Mouse (Mus musculus) embryonic facial prominence, embryonic 13.5 days (tissue): ENCODE measurements at regions not wholly inside any gene's neighbourhood (a gene's known extent, or its start where the extent isn't known, plus 50 kb on each side); places are given as distances from the start of the nearest gene placed in this dataset.
"Not testable (repeated sequence)": the region's sequence is repeated elsewhere in the genome, so short reads cannot be mapped to it uniquely, and the experiment has no call there.

ENCODE experiments used
- ATAC-seq: fragments of 200-750 bp; cut with Nextera tagmentation; 2 replicates; pipeline ENCODE4 v1.8.0; 2017; ENCODE audit warnings: low read depth; ENCODE audit not compliant: insufficient number of reproducible peaks, insufficient read depth, low FRiP score, low TSS enrichment
- H3K27ac ChIP-seq: fragments of 300-500 bp; sonication (generic); 2 replicates; pipeline ENCODE4 v1.5.1; 2015; ENCODE audit warnings: moderate library complexity, mild to moderate bottlenecking, inconsistent platforms
- H3K27me3 ChIP-seq: fragments of 300-500 bp; sonication (generic); 2 replicates; pipeline ENCODE4 v1.6.1; 2015; ENCODE audit warnings: mild to moderate bottlenecking, inconsistent platforms
- H3K36me3 ChIP-seq: fragments of 300-500 bp; sonication (generic); 2 replicates; pipeline ENCODE4 v1.6.1; 2015; ENCODE audit warnings: mild to moderate bottlenecking, inconsistent platforms
- H3K4me1 ChIP-seq: fragments of 300-500 bp; sonication (generic); 2 replicates; pipeline ENCODE4 v1.6.1; 2015; ENCODE audit warnings: inconsistent platforms
- H3K4me2 ChIP-seq: fragments of 300-500 bp; sonication (generic); 2 replicates; pipeline ENCODE4 v1.6.1; 2015; ENCODE audit warnings: moderate library complexity, mild to moderate bottlenecking, inconsistent platforms
- H3K4me3 ChIP-seq: fragments of 300-500 bp; sonication (generic); 2 replicates; pipeline ENCODE4 v1.5.1; 2015; ENCODE audit warnings: mild to moderate bottlenecking, inconsistent platforms
- H3K9ac ChIP-seq: fragments of 300-500 bp; sonication (generic); 2 replicates; pipeline ENCODE4 v1.6.1; 2015; ENCODE audit warnings: mild to moderate bottlenecking, inconsistent platforms
- H3K9me3 ChIP-seq: fragments of 300-500 bp; sonication (generic); 2 replicates; pipeline ENCODE4 v1.6.1; 2016; ENCODE audit warnings: inconsistent platforms
- WGBS: fragments of 180-500 bp; shearing (Covaris S2); methylation state at CpG from one replicate; pipeline ENCODE4 v1.1.7; 2015; ENCODE audit warnings: mixed read lengths; 5-methylcytosine and 5-hydroxymethylcytosine counted together

- no peaks in the 10 kb centered on the region for H3K27me3 ChIP-seq
- no peak for ATAC-seq
- H3K9ac ChIP-seq: no peak overlapping the region
- H3K4me1 ChIP-seq: no peaks in the 10 kb centered on the region
- H3K9me3 ChIP-seq: no peaks in the 10 kb centered on the region
- H3K4me2 ChIP-seq: no peak overlapping the region
- WGBS: 69% methylated on average over 7 of the region's 7 CpGs
- H3K36me3 ChIP-seq: no peaks in the 10 kb centered on the region
- H3K4me3 ChIP-seq: no peak overlapping the region
- H3K27ac ChIP-seq: no peak overlapping the region
Observed at GRCm38 (mm10) chr11:52460190-52460780, 64.1 kb downstream of the 9530068E07Rik start.

- not testable (repeated sequence) for H3K4me2 ChIP-seq, H3K4me1 ChIP-seq, ATAC-seq, H3K27ac ChIP-seq, H3K9me3 ChIP-seq, H3K9ac ChIP-seq, H3K4me3 ChIP-seq, H3K36me3 ChIP-seq, H3K27me3 ChIP-seq
- WGBS: 78% methylated on average over 6 of the region's 6 CpGs
Observed at GRCm38 (mm10) chr11:52471128-52471527, 74.9 kb downstream of the 9530068E07Rik start.

DNA sequence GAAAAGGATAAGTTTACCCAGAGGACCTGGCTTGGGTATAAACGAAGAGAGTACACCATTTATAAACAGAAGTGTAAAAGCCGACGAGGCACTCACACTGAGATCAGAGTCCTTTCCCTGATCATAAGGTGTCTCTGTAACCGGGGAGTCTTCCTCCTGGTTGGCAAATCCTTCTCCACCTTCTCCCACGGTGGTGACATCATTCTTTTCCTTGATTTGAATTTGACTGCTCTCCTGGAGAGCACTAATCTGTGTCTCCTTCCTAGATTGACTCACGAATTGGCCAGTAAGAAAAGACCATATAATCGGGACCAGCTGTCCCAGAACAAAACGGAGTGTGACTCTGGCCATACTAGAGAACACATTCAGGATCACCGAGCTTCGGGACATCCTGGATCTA lies 83.9 kb downstream of the 9530068E07Rik start:
- H3K27ac ChIP-seq, H3K4me2 ChIP-seq, H3K4me1 ChIP-seq, ATAC-seq, H3K9me3 ChIP-seq, H3K4me3 ChIP-seq, H3K9ac ChIP-seq, H3K36me3 ChIP-seq, H3K27me3 ChIP-seq: not testable (repeated sequence)
- 56% methylated on average over 10 of the region's 10 CpGs for WGBS

- ATAC-seq, H3K9ac ChIP-seq, H3K4me3 ChIP-seq, H3K27ac ChIP-seq, H3K9me3 ChIP-seq, H3K36me3 ChIP-seq, H3K4me1 ChIP-seq, H3K4me2 ChIP-seq, H3K27me3 ChIP-seq: not testable (repeated sequence)
- 89% methylated on average over 24 of the region's 24 CpGs for WGBS
Observed at GRCm38 (mm10) chr11:52480694-52481093, 84.5 kb downstream of the 9530068E07Rik start.

GRCm38 (mm10) chr11:52483534-52483933 lies 87.3 kb downstream of the 9530068E07Rik start:
- H3K27ac ChIP-seq, H3K9me3 ChIP-seq, H3K4me2 ChIP-seq, H3K4me3 ChIP-seq, H3K36me3 ChIP-seq, H3K27me3 ChIP-seq, ATAC-seq, H3K9ac ChIP-seq, H3K4me1 ChIP-seq: not testable (repeated sequence)
- WGBS: 96% methylated on average over 6 of the region's 8 CpGs

DNA sequence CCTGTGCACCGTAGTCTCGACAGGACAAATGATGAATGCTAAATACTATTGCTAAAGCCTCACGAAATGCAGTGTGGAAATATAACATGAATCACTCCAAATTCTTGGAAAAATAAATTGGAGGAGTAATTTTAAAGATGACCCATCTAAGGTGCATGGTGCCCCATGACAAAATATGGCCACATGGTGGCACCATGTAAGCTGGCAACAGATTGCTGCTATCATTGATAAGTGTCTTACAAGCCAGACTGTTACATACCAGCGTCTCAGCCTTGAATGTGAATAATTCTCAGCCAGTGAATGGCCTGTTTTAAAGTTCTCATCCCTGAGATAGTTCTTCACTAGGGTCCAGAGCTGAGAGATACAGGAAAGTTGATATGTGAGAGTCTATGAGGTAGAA lies 92.3 kb downstream of the 9530068E07Rik start:
- not testable (repeated sequence) for H3K4me3 ChIP-seq
- WGBS: 80% methylated on average over 4 of the region's 4 CpGs

DNA sequence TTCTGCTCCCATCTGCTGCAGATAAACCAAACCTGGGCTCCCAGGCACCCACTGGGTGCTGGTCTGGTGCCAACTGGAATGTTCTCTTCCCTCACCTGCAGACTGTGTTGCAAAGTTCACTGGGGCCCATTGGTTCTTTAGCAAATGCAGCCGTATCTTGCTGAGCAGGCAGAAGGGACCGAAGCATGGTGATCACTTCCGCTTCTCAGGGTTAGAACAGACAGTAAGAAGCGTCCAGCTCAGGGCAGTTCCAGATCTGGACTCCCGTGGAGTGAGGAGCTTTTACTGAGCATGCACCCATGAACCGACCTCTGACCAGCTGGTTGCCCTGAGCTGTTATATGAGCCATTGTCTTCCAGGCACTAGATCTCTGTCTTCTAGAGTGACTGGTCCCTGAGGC lies 97.1 kb downstream of the 9530068E07Rik start:
- Histone ChIP-seq H3K4me3 (no peak overlapping the region), H3K9me3 (no peaks in the 10 kb centered on the region), H3K36me3 (no peaks in the 10 kb centered on the region), H3K4me1 (no peaks in the 10 kb centered on the region), H3K4me2 (no peak overlapping the region), H3K27me3 (no peaks in the 10 kb centered on the region), H3K27ac (no peak overlapping the region), H3K9ac (no peak overlapping the region)
- ATAC-seq: no peak
- WGBS: 84% methylated on average over 6 of the region's 6 CpGs

More for the DNA sequence above, 92.3 kb downstream of the 9530068E07Rik start:
- not testable (repeated sequence) for H3K4me2 ChIP-seq, H3K9ac ChIP-seq, H3K27me3 ChIP-seq, H3K9me3 ChIP-seq, H3K36me3 ChIP-seq, H3K27ac ChIP-seq, ATAC-seq, H3K4me1 ChIP-seq

DNA sequence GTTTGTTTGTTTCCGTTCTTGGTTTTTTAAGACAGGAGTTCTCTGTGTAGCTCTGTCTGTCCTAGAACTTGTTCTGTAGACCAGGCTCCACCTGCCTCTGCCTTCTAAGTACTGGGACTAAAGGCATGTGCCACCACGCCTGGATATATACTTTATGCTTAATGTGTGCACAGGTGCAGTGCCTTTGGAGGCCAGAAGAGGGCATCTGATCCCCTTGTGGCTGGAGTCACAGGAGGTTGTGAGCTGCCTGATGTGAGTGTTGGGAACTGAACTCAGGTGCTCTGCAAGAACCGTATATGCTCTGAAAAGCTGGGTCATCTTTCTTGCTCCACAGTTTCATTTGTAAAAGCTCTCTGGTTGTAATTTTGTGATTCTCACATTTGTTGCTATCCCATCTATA lies 100.7 kb downstream of the 9530068E07Rik start:
- no peak overlapping the region for H3K9ac ChIP-seq
- no peaks in the 10 kb centered on the region for H3K9me3 ChIP-seq
- no peaks in the 10 kb centered on the region for H3K27me3 ChIP-seq
- H3K36me3 ChIP-seq: no peaks in the 10 kb centered on the region
- WGBS: 85% methylated on average over 3 of the region's 3 CpGs
- H3K4me2 ChIP-seq: no peak overlapping the region
- H3K4me1 ChIP-seq: no peaks in the 10 kb centered on the region
- H3K4me3 ChIP-seq: no peak overlapping the region
- ATAC-seq: no peak
- H3K27ac ChIP-seq: no peak overlapping the region

- ATAC-seq: no peak
- H3K36me3 ChIP-seq: no peaks in the 10 kb centered on the region
- no peaks in the 10 kb centered on the region for H3K27me3 ChIP-seq
- H3K4me2 ChIP-seq: no peak overlapping the region
- no peaks in the 10 kb centered on the region for H3K9me3 ChIP-seq
- no peak overlapping the region for H3K27ac ChIP-seq
- no peak overlapping the region for H3K9ac ChIP-seq
- WGBS: 73% methylated on average over 10 of the region's 10 CpGs
- no peaks in the 10 kb centered on the region for H3K4me1 ChIP-seq
- no peak overlapping the region for H3K4me3 ChIP-seq
Observed at GRCm38 (mm10) chr11:52502759-52503365, 106.6 kb downstream of the 9530068E07Rik start.

DNA sequence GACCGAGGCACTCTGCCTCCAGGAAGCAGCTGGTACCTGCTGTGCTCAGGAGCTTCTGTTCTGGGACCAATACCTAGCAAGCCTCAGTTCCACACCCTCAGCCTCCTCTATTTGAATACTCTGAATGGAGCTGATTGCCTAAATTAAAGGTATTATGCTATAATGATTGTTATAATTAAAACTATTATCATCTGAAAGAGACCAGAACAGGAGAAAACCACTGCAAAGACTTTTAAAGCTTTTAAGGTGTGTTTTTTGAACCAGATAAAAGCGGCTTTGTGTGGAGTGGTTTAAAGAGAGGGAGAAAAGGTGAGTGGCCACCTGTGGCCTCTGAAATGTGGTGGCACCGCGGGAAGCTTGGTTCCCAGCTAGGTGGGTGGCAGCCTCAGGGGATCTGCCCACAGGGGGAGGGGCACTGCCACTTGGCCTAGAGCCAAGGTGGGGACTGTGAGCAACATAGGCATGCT lies 115.6 kb downstream of the 9530068E07Rik start:
- H3K9me3 ChIP-seq: 0 out of 2 replicates have a peak, but pooled peaks cover 4% of the 10 kb centered on the region
- peaks cover 4% of the 10 kb centered on the region; the same call in 1 of the 2 replicates for H3K4me1 ChIP-seq
- H3K27ac ChIP-seq: no peak overlapping the region
- H3K9ac ChIP-seq: no peak overlapping the region
- 0 out of 2 replicates have a peak, but pooled peaks cover 3% of the 10 kb centered on the region for H3K27me3 ChIP-seq
- ATAC-seq: no peak
- H3K4me2 ChIP-seq: no peak overlapping the region
- WGBS: 35% methylated on average over 4 of the region's 4 CpGs
- H3K36me3 ChIP-seq: no peaks in the 10 kb centered on the region
- H3K4me3 ChIP-seq: no peak overlapping the region

DNA sequence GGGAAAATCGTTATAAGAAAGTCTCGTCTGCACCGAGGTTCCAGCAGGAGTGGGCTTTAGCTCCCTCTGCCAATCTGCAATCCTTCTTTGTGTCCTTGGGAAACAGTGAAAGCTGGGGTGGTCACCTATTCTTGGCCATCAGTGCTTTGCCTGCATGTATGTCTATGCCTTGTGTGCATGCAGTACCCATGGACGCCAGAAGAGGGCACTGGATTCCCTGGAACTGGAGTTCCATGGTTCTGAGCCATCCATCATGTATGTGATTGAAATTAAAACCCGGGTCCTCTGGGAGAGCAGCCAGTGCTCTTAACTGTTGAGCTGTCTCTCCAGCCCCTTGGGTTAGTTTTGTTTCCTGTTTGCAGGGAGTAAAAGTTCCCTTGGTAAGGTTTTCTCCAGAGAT lies 121.1 kb downstream of the 9530068E07Rik start:
- no peak overlapping the region for H3K4me2 ChIP-seq

DNA sequence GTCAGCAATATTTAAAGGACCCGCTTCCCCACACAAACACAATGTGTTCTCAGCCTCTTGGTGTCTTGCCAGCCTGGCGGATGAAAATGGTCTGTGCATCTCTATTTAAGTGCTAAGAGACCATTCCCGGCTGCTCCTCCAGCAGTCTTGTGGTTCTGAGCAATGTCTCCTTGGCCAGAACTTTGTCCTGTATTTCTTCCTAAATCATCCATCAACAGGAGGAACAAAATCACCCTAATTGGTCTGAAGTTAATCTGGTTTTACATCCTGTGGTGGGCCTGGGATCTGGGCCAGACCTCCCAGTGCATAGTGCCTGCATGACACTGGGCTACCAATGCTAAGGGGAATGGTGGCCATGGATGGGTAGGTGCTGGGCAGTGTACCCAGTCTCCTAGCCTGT lies 123.6 kb downstream of the 9530068E07Rik start:
- Histone ChIP-seq H3K9me3 (no peaks in the 10 kb centered on the region), H3K36me3 (no peaks in the 10 kb centered on the region), H3K27ac (no peak overlapping the region), H3K4me3 (no peak overlapping the region), H3K27me3 (0 out of 2 replicates have a peak, but pooled peaks cover 3% of the 10 kb centered on the region), H3K4me2 (no peak overlapping the region), H3K9ac (no peak overlapping the region), H3K4me1 (no peaks in the 10 kb centered on the region)
- WGBS: 75% methylated on average over 3 of the region's 3 CpGs
- no peak for ATAC-seq

More for the DNA sequence above, 121.1 kb downstream of the 9530068E07Rik start:
- no peaks in the 10 kb centered on the region for H3K36me3 ChIP-seq
- 69% methylated on average over 5 of the region's 5 CpGs for WGBS
- ATAC-seq: no peak
- no peak overlapping the region for H3K9ac ChIP-seq
- H3K9me3 ChIP-seq: no peaks in the 10 kb centered on the region
- no peak overlapping the region for H3K4me3 ChIP-seq
- 0 out of 2 replicates have a peak, but pooled peaks cover 3% of the 10 kb centered on the region for H3K27me3 ChIP-seq
- no peaks in the 10 kb centered on the region for H3K4me1 ChIP-seq
- H3K27ac ChIP-seq: no peak overlapping the region
